Mouse (Mus musculus) frontal cortex, adult 2 months (tissue): ENCODE data around the gene Chid1. TPM values are rescaled to one million over a fixed set of nuclear protein-coding genes. Genes with fewer than 3 reads are reported as not detected.
A peak's percentile ranks its signal among the peaks of the same experiment; 100 is the strongest.

Experiments
- DNase-seq, 2 experiments: peaks; one replicate each; pipeline ENCODE4 v3.0.0; 2022; ENCODE audit warnings: low spot score in 1 of 2; ENCODE audit errors: extremely low spot score in 1 of 2
- polyA plus RNA-seq: library from polyadenylated mRNA; depleted of rRNA; stranded (reverse); fragments of >200 nt; gene quantifications from 2 replicates; pipeline ENCODE4 v1.2.3, GENCODE M21; 2012

The Chid1 gene
- polyA plus RNA-seq, 1 experiment = 46.7 TPM

DNA sequence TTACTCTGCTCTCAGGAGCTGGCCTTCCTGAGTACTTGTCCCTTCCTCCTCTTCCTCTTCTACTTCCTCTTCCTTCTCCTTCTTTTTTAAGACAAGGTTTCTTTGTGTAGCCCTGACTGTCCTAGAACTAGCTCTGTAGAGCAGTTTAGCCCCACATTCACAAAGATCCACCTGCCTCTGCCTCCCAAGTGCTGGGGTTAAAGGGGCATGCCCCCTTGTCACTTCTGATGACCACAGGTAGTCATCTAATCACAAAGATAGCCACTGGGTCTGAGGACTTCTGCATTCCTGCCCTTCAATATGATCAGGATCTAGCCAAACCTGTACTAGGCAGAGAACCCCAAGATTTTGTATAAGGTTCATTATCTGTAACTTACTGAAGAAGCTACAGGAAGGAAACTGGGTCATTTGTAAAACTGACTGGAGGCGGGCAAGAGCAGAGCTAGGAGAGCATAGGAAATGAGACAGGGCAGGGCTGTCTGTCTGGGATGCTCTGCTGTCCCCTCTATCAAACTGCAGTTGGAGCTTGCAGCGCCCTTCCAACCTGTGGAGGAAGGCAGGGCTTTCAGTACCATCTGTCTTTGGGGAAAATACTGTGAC, 20.2 kb upstream of the Chid1 start:
- DNase-seq = no peak

GRCm38 (mm10) chr7:141558946-141559345, 19.3 kb upstream of the Chid1 start:
- DNase-seq = no peak

GRCm38 (mm10) chr7:141558329-141558776, 18.7 kb upstream of the Chid1 start:
- DNase-seq = no peak

DNA sequence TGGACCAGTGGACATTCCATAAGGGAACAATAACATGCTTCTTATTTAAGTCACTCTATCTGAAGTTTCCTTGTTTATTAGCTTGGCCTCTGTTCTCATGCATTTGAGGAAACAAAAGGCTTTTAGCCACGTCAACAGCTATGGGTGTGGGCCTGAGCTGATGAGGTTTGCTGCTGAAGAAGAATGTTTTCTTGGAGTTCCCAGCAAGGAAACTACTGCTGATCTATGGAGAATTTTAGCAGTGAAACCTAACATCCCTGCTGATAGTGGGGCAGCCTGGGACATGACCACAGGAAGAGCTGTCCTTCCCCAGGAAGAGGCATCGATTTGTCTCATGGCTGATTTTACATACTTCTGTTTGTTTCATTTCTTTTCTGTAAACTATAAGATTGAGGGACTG, 10.8 kb upstream of the Chid1 start:
- DNase-seq = no peak

DNA sequence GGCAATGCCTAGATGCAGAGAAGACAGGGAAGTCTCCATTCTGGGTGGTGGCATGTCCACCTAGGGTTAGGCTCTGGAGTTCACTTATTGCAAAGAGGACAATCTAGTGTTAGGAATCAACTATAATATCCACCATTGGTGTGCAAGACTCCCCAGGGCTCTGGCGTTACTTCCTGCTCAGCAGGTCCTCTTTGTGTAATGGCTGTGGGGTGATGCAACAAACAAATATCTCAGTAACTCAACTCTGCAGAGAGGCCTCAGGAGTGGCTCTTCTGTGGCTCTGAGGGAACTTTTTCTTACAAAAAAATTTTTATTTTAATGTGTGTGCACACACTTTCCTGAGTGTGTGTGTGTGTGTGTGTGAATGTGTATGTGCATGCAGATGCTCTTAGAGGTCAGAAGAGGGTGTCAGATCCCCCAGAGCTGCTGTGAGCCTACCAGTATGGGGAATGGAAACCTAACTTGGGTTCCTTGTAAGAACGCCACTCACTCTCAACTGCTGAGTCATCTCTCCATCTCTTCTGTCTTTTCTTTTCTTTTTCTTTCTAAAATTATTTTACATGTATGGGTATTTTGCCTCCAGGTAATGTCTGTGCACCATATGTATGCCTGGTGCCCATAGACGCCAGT, 9.9 kb upstream of the Chid1 start:
- no peak for DNase-seq

DNA sequence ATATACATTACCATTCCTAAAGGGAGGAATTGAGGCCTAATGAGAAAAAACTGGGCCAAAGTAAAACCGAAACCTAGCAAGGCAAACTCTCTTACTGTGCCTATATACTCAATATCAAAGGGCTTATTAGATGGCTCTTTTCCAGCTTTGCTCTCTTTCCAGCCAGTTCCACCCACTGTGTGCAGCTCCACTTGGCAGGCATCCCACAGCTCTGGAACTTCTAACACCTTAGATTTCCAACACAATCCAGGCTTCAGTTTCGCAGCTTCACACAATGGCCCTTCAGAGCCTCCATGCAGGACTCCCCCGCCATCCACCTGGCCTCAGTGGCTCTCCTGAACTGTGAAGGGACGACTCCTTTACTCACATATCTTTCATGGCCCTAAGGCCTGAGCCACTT, 5.0 kb upstream of the Chid1 start:
- DNase-seq = peak in 1 of 2 experiments; percentile 31

DNA sequence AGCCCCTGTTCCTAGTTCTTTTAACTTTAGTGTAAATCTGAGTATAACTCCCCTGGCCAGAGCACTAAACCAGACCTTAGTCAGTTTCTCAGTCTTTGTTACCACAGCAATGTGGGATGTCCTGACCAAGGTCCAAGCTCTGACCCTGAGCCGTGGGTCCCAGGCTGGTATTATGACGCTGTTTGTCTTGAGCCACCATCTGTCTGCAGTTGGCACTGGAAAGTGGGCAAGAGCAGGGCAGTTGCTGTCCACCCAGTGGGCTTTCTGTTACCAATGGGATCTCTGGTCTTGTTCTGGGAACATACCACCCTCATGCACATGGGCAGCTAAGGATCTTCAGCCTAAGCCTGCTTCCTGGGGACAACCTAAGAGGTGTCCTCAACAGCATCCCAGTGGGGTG, 2.9 kb upstream of the Chid1 start:
- DNase-seq = no peak

DNA sequence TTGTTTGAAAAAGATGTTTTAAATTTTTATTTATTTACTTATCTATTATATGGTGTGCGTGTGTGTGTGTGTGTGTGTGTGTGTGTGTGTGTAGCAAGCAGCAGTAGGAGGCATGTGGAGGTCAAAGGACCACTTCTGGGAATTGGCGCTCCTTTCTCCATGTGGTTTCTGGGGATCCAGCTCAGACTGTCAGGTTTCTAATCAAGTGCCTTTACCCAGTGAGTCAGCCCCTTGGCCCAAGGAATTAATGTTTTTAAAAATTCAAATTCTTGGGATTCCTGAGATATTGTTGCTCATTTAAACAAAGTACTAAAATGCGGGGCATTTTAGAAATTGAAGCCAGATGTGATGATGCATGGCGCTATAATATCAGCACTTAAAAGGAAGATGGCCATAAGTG, 2.0 kb upstream of the Chid1 start:
- no peak for DNase-seq

GRCm38 (mm10) chr7:141540312-141541081, 840 bp upstream of the Chid1 start:
- peak; percentile 84 for DNase-seq

GRCm38 (mm10) chr7:141538852-141539555, 653 bp downstream of the Chid1 start:
- DNase-seq = no peak

DNA sequence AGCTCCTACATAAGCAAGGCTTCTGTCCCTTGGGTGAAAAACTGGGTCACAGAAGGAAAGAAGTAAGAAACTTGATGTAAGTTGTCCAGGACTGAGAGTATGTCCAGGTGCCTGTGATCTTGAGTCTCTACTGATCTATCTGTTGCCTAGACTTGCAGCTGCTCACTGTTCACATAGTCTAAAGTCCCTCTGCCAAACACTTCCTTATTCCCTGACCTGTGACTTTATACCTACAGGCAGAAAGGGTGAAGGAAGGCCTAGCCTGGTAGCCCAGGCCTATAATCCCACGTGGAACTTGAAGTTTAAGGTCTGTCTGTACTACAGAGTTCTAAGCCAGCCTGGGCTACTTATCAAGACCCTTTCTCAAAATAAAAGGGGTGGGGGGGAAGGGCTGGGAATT, 4.1 kb downstream of the Chid1 start:
- DNase-seq = no peak

DNA sequence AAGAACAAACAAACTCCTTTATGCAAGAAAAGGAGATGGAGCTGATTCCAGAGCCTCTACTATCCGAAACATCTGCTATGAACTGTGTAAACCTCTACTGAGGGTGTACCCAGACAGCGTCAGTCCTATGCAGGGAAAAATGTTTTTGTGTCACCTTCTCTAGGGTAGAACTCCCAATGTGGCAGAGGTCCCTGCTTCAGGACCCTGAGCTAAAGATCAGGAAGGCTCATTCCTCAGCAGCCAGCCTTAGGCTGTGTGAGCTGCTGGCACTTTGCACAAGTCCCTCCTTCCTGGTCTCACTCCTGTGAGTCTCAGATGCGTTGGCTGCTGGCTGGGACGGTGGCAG, 14.1 kb downstream of the Chid1 start:
- DNase-seq = no peak

DNA sequence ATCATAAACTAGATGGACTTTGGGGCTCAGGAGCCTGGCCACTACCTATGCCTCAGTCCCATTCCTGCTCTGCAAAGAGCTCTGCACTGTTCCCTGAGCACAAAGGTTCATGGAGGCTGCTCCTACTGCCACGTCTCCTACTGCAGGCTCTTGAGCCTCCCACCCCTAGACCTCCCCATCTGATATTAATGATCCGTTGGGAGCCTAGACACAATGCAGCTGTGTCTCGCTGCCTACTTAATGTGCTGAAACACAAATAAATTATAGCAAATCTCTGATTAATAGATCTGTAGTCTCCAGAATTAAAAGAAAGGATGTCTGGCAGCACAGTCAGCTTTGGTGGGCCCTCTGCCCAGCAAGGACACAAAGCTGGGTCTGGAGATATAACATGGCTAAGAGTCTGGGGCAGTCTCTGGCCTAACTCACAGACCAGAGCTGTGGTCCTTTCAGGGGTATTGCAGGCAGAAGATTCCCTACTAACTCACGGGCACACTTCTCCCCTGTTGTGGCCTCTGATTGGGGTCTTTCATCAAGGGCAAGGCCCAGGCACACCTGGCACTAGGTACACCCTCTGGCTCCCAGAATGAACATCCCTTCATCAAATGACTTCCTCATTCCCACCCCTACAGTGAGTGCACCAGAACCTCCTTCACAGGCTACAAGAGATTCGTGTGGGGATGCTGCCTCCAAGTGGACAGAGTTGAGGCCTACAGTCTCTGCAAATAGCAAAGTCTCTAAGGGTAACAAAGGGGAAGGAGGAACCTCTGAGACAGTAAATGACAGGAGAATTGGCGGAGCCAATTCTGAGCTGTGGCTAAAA, 14.7 kb downstream of the Chid1 start:
- DNase-seq = peak; percentile 58 to 88

DNA sequence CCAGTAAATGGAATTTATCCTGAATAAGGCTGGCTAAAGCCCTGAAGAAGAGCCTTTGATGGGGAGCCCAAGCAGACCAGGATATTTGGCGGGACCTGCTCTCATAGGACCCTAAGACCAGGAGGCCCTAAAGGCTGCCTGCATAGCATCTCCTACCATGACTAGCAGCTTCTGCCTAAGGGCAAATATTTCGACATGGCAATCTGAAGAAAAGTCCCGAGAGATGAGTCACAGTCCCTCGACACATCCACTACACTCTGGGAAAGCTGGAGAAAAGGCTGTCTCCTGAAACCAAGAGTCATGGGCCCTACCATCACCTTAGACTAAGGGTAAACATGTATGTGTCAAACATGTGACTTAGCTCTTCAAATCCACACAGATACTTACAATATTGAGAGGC, 15.4 kb downstream of the Chid1 start:
- DNase-seq = no peak

GRCm38 (mm10) chr7:141523007-141523406, 16.6 kb downstream of the Chid1 start:
- no peak for DNase-seq

DNA sequence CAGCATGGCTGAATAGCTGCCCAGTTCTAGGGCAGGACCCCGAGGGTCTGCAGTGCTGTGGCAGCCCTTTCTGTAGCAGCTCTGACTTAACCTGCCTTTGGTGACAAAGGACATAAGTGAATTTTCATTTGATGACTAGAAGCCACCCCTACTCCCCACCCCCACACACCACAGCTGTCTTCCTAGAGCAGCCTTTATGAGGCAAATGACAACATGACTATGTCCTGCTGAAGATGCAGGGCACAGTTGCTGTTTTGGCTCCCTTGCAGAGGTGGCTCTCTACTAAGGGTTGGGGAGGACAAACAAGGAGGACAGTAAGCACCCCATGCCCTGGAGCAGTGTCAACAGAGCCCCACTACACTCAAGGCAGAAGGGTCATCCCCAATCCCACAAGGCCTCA, 19.9 kb downstream of the Chid1 start:
- DNase-seq = no peak

DNA sequence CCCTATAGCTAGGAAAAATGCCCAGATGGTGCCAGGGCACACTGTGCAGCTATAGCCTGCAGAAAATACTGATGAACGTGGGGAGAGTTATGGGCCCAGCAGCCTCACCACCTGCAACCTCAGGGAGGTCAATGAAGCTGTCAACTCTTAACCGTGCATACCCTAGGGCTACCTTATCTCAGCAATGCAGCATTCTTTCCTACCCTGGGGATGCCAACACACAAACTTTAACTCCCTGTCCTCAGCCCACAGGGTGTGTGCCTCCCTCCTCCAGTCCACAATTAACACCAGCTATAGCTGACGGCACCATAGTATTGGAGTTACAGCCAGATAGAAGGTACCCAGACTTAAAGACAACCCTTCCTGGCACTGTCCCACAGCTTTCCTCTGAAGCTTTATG, 20.7 kb downstream of the Chid1 start:
- DNase-seq = no peak

DNA sequence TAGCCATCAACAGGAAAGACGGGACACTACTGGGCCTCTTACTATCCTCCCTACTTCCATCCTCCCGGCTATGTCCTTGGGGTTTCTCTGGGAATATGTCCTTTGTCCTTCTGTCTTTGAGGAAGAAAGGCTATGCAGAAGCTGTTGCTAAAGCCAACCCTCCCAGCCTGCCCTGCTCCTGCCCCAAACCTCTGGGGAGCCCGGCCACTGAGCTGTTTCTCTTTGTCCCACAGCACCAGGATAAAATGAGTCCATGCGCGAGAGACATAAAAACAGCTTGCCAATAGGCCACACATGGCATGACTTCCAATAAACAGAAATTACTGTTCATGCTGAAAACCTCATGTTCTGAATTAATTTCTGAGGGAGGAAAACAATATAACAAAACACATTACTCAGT, 21.4 kb downstream of the Chid1 start:
- no peak for DNase-seq

DNA sequence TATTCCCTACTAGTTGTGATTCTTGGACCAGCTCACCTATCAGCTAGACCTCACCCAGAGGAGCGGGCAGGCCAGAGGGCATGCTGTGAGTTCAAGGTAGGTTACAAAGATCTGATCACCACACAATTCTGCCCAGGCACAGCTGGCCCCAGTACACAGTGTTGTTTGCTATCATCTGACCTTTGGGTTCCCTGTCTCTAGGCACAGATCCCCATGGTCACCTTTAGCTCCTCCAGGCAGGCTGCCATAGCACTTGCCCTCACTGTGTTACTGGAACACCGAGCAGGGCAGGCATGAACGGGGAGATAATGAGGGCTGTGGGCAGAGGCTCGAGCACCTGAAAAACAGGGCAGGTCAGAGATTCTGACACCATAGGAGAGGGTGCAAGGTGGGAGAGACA, 22.0 kb downstream of the Chid1 start:
- no peak for DNase-seq

- no peak for DNase-seq
These were observed 28.9 kb downstream of the Chid1 start for GRCm38 (mm10) chr7:141510681-141511191.
